Mouse (Mus musculus): ENCODE results near the gene Gtf2h4. TPM values are rescaled to one million over a fixed set of nuclear protein-coding genes. Genes with fewer than 3 reads are reported as not detected.

Gene Gtf2h4
- total RNA-seq, 4 experiments from 2014 or later = 18.4 to 22.2 (median 21.2) TPM

- no peak for DNase-seq (ENCODE audit: low spot score)
Observed at GRCm38 (mm10) chr17:35697429-35697758, 23.9 kb upstream of the Gtf2h4 start.

- no peak for DNase-seq (ENCODE audit: low spot score)
Observed at GRCm38 (mm10) chr17:35696691-35697090, 23.2 kb upstream of the Gtf2h4 start.

GRCm38 (mm10) chr17:35695289-35695688 lies 21.8 kb upstream of the Gtf2h4 start:
- DNase-seq (ENCODE audit: low spot score) = no peak

- DNase-seq (ENCODE audit: low spot score) = no peak
Observed at GRCm38 (mm10) chr17:35693906-35694305, 20.4 kb upstream of the Gtf2h4 start.

GRCm38 (mm10) chr17:35692368-35692767 lies 18.8 kb upstream of the Gtf2h4 start:
- no peak for DNase-seq (ENCODE audit: low spot score)

- no peak for DNase-seq (ENCODE audit: low spot score)
Observed at GRCm38 (mm10) chr17:35691811-35692210, 18.3 kb upstream of the Gtf2h4 start.

GRCm38 (mm10) chr17:35689936-35690645 lies 16.6 kb upstream of the Gtf2h4 start:
- no peak for DNase-seq (ENCODE audit: low spot score)

- DNase-seq (ENCODE audit: low spot score) = no peak
Observed at GRCm38 (mm10) chr17:35688347-35689175, 15.0 kb upstream of the Gtf2h4 start.

GRCm38 (mm10) chr17:35685061-35685460 lies 11.5 kb upstream of the Gtf2h4 start:
- DNase-seq (ENCODE audit: low spot score) = no peak

GRCm38 (mm10) chr17:35681986-35682385 lies 8.4 kb upstream of the Gtf2h4 start:
- DNase-seq (ENCODE audit: low spot score) = no peak

GRCm38 (mm10) chr17:35680591-35680990 lies 7.1 kb upstream of the Gtf2h4 start:
- DNase-seq (ENCODE audit: low spot score) = no peak

- DNase-seq (ENCODE audit: low spot score) = no peak
Observed at GRCm38 (mm10) chr17:35672527-35672926, 1.0 kb downstream of the Gtf2h4 start.

- DNase-seq (ENCODE audit: low spot score) = no peak
Observed at GRCm38 (mm10) chr17:35671846-35672245, 1.7 kb downstream of the Gtf2h4 start.

- no peak for DNase-seq (ENCODE audit: low spot score)
Observed at GRCm38 (mm10) chr17:35669731-35670130, 3.8 kb downstream of the Gtf2h4 start.

- DNase-seq (ENCODE audit: low spot score) = peak; percentile 96
Observed at GRCm38 (mm10) chr17:35667334-35668065, 6.0 kb downstream of the Gtf2h4 start, which contains the start of gene Vars2. Gene Vars2 (minus strand): TSS chr17:35667592.

- no peak for DNase-seq (ENCODE audit: low spot score)
Observed at GRCm38 (mm10) chr17:35666851-35667256, 6.7 kb downstream of the Gtf2h4 start.

GRCm38 (mm10) chr17:35665957-35666515 lies 7.5 kb downstream of the Gtf2h4 start:
- no peak for DNase-seq (ENCODE audit: low spot score)

GRCm38 (mm10) chr17:35653086-35653485 lies 20.5 kb downstream of the Gtf2h4 start:
- DNase-seq (ENCODE audit: low spot score) = no peak

GRCm38 (mm10) chr17:35649429-35649828 lies 24.1 kb downstream of the Gtf2h4 start:
- DNase-seq (ENCODE audit: low spot score) = no peak

GRCm38 (mm10) chr17:35643609-35644236 lies 29.8 kb downstream of the Gtf2h4 start, which contains the start of gene Mucl3:
Gene Mucl3 (minus strand): TSS chr17:35643695.
- DNase-seq (ENCODE audit: low spot score) = no peak

GRCm38 (mm10) chr17:35639352-35639751 lies 34.2 kb downstream of the Gtf2h4 start:
- DNase-seq (ENCODE audit: low spot score) = no peak
